Mouse (Mus musculus) duodenum, adult 2 months (tissue): ENCODE results near the gene Timp1. TPM values are rescaled to one million over a fixed set of nuclear protein-coding genes. Genes with fewer than 3 reads are reported as not detected.

Experiments used
- polyA plus RNA-seq: library from polyadenylated mRNA; depleted of rRNA; stranded (reverse); fragments of >200 nt; gene quantifications from 2 replicates; pipeline ENCODE4 v1.2.3, GENCODE M21; 2012; ENCODE audit warnings: low replicate concordance; rRNA removed

The Timp1 gene
- polyA plus RNA-seq, result 0.70 and 3.8 TPM in 2 replicates

DNA sequence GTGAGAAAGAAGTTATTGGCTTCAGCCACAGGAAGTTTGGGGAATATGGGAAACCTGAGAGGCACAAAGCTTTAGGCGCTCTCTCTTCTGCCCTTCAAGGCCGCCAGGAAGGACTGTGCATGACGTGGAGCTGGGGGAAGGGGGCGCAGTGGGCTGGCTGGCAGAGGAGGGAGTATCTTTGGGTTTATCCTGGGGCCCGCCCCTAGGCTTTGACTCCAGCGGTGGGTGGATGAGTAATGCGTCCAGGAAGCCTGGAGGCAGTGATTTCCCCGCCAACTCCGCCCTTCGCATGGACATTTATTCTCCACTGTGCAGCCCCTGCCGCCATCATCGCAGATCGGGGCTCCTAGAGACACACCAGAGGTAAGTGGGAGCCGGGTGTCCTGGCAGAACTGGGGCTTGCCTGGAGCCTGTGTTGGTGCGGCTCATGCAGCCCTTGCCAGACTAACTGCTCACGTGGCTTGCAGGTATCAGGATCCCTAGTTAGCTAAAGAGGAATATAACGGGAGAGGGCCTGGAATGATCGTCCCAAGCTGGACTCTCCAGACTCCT, at the start of gene Timp1:
Timp1 (plus strand) TSS at position 205 of the 552 bp plus-strand sequence.

GRCm38 (mm10) chrX:20920844-20921364, 50.9 kb downstream of the Timp1 start, which contains the start of gene Syn1:
Gene Syn1, minus strand, starts transcription at chrX:20921004.

Other genes starting within 250 kb of the Timp1 start
- gene Uba1, start 211.8 kb upstream of the Timp1 start, polyA plus RNA-seq, result 215 and 226 TPM in 2 replicates
- gene Cdk16, start 182.2 kb upstream of the Timp1 start, polyA plus RNA-seq, result 125 and 166 TPM in 2 replicates
- gene Usp11, start 166.3 kb upstream of the Timp1 start, polyA plus RNA-seq, result 1.5 and 1.6 TPM in 2 replicates
- 167 and 190 TPM in 2 replicates for gene Araf, start 72.4 kb upstream of the Timp1 start, polyA plus RNA-seq
- gene Syn1, start 50.8 kb downstream of the Timp1 start, polyA plus RNA-seq, result 1.4 and 2.8 TPM in 2 replicates
- 9.1 and 10.0 TPM in 2 replicates for gene Cfp, start 61.4 kb downstream of the Timp1 start, polyA plus RNA-seq
- 3.1 and 5.6 TPM in 2 replicates for gene Elk1, start 80.4 kb downstream of the Timp1 start, polyA plus RNA-seq
- gene Uxt, start 91.9 kb downstream of the Timp1 start, polyA plus RNA-seq, result 5.1 and 7.9 TPM in 2 replicates
- gene Zfp182, start 192.2 kb downstream of the Timp1 start, polyA plus RNA-seq, result 0.15 and 0.26 TPM in 2 replicates
- not detected in 2 replicates for gene Spaca5, start 198.2 kb downstream of the Timp1 start, polyA plus RNA-seq
- gene Zfp300, start 219.4 kb downstream of the Timp1 start, polyA plus RNA-seq, result 0.01 TPM in 1 of 2 replicates, not detected in the other
- not detected in 2 replicates for gene Ssxa1, start 245.7 kb downstream of the Timp1 start, polyA plus RNA-seq